Mouse (Mus musculus) C2C12 (cell line): ENCODE results near the gene Pop5. TPM values are rescaled to one million over a fixed set of nuclear protein-coding genes. Genes with fewer than 3 reads are reported as not detected.

ENCODE experiments used
- H3K27me3 ChIP-seq: one replicate; pipeline ENCODE4 v1.6.1; 2011; ENCODE audit not compliant: control insufficient read depth, insufficient read depth, insufficient read length
- H3K36me3 ChIP-seq: one replicate; pipeline ENCODE4 v1.6.1; 2011; ENCODE audit not compliant: control insufficient read depth, insufficient read depth
- H3K4me3 ChIP-seq: one replicate; pipeline ENCODE4 v1.5.1; 2011; ENCODE audit warnings: mild to moderate bottlenecking, control low read depth; ENCODE audit not compliant: poor library complexity, insufficient read depth, severe bottlenecking
- H3K79me2 ChIP-seq: one replicate; pipeline ENCODE4 v1.6.1; 2011; ENCODE audit not compliant: control insufficient read depth, insufficient read depth
- H3K79me3 ChIP-seq: one replicate; pipeline ENCODE4 v1.6.1; 2011; ENCODE audit warnings: low read depth, control low read depth
- H3ac ChIP-seq: one replicate; pipeline ENCODE3; 2011; ENCODE audit warnings: low read depth; ENCODE audit not compliant: control insufficient read depth, insufficient read length
- CEBPB ChIP-seq: IDR thresholded peaks from one replicate; pipeline ENCODE4 v1.6.1; 2011; ENCODE audit warnings: low read depth, mild to moderate bottlenecking, control low read depth, moderate library complexity
- CTCF ChIP-seq: IDR thresholded peaks from one replicate; pipeline ENCODE4 v1.5.1; 2011; ENCODE audit not compliant: control insufficient read depth, insufficient read depth, insufficient read length
- FOSL1 ChIP-seq: IDR thresholded peaks from one replicate; pipeline ENCODE4 v1.8.0; 2011; ENCODE audit warnings: mild to moderate bottlenecking, low read length; ENCODE audit not compliant: poor library complexity, insufficient read depth, severe bottlenecking
- MAX ChIP-seq: IDR thresholded peaks from one replicate; pipeline ENCODE4 v1.6.1; 2011; ENCODE audit warnings: mild to moderate bottlenecking, control low read depth
- MYOD1 ChIP-seq: IDR thresholded peaks from one replicate; pipeline ENCODE4 v1.6.1; 2011; ENCODE audit warnings: low read depth; ENCODE audit not compliant: control insufficient read depth, insufficient read length
- MYOG ChIP-seq: IDR thresholded peaks from one replicate; pipeline ENCODE4 v1.6.1; 2011; ENCODE audit not compliant: control insufficient read depth, insufficient read length; ENCODE audit errors: extremely low read depth
- USF1 ChIP-seq: IDR thresholded peaks from one replicate; pipeline ENCODE4 v1.6.1; 2011; ENCODE audit warnings: low read depth, mild to moderate bottlenecking, control low read depth, moderate library complexity
- polyA plus RNA-seq: library from polyadenylated mRNA; unstranded; fragments of >200 nt; fragmentation: generic; extraction: Trizol; gene quantifications from one replicate; pipeline ENCODE4 v1.2.1, GENCODE M21; 2012; ENCODE audit warnings: missing spikeins

Gene Pop5
- polyA plus RNA-seq, 1 experiment = 141 TPM

DNA sequence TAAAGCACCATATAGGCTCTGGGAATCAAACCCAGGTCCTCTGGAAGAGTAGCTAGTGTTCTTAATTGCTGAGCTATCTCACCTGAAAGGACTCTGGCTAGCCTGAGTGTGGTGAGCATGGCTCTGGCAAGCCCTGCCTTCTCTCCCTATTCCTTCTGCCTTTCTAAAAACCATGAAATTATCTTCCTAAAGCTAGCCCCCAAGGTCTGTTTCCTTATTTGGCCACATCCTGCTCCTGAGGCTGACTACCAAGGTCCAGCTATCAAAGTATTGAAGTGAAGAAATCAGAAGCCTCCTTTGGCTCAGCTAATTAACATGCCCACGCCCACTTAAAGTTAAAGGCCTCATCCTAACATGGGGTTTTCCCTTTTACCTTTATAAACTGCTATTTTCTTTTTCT lies 39.1 kb downstream of the Pop5 start:
- Histone ChIP-seq H3K27me3 (no peaks in the 10 kb centered on the region), H3K79me2 (peaks cover 32% of the 10 kb centered on the region), H3K79me3 (peaks cover 26% of the 10 kb centered on the region), H3K36me3 (peaks cover 4% of the 10 kb centered on the region), H3ac (no peak overlapping the region), H3K4me3 (no peak overlapping the region)
- no peak for TF ChIP-seq CEBPB

DNA sequence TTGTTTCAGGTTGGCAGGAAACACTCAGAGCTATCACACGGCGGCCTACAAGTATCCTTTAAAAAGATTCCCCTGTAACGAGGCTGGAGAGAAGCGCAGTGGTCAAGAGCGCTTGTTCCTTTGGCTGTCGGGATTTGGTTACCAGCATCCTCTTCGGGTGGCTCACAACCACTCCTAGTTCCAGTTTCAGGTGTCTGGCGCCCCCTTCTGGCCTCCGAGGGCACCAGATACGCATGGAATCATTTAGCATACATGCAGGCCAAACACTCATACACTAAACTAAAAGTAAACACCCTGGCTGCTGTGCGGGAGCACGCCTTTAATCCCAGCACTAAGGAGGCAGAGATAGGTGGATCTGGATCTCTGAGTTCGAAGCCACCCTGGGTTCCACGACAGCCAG lies 40.4 kb downstream of the Pop5 start:
- H3K36me3 ChIP-seq = no peaks in the 10 kb centered on the region
- TF ChIP-seq MYOG (no peak), MYOD1 (no peak), USF1 (no peak), CEBPB (no peak), FOSL1 (no peak), MAX (no peak)
- H3K79me3 ChIP-seq = peaks cover 20% of the 10 kb centered on the region
- H3K79me2 ChIP-seq = peaks cover 31% of the 10 kb centered on the region
- no peak overlapping the region for H3ac ChIP-seq
- H3K27me3 ChIP-seq = no peaks in the 10 kb centered on the region
- no peak overlapping the region for H3K4me3 ChIP-seq

DNA sequence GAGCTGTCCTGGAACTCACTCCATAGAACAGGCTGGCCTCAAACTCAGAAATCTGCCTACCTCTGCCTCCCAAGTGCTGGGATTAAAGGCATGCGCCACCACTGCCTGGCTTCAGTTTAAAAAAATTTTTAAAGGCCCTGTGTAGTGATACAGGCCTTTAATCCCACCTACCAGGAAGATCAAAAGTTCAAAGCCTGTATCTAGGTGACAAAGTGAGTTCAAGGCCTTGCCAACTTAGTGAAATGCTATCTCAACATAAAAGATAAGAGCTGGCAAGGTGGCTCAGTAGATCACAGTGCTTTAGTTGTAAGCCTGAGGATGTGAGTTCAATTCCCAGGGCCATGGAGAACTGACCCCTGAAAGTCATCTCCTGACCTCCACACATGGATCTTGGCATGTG lies 42.4 kb downstream of the Pop5 start:
- Histone ChIP-seq H3K4me3 (no peak overlapping the region), H3ac (no peak overlapping the region), H3K27me3 (no peaks in the 10 kb centered on the region), H3K36me3 (no peaks in the 10 kb centered on the region), H3K79me3 (peaks cover 9% of the 10 kb centered on the region), H3K79me2 (peaks cover 32% of the 10 kb centered on the region)
- TF ChIP-seq CTCF (no peak), MYOG (no peak)

DNA sequence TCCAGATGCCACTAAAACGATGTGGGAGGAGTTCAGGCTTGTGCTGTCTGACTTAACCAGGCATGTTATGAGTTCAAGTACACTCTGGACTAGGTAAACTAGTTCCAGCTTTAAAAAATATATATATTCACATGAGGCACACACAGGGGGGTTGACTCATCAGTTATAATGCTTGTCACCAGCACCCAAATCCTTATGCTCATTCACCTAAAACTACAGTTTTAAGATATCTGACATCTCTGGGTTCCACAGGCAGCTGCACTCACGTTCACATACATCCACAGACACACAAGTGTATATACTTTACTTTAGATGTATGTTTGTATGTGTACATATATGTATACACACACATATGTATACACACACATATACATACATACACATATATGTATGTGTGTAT lies 43.1 kb downstream of the Pop5 start:
- Histone ChIP-seq H3K27me3 (no peaks in the 10 kb centered on the region), H3K4me3 (no peak overlapping the region), H3K79me3 (peaks cover 9% of the 10 kb centered on the region), H3K79me2 (peaks cover 32% of the 10 kb centered on the region), H3ac (no peak overlapping the region), H3K36me3 (peaks cover 7% of the 10 kb centered on the region)
- no peak for TF ChIP-seq CEBPB
- no peak for TF ChIP-seq USF1
- no peak for TF ChIP-seq CTCF
- no peak for TF ChIP-seq MYOD1
- no peak for TF ChIP-seq MAX
- TF ChIP-seq MYOG = no peak
- TF ChIP-seq FOSL1 = no peak

DNA sequence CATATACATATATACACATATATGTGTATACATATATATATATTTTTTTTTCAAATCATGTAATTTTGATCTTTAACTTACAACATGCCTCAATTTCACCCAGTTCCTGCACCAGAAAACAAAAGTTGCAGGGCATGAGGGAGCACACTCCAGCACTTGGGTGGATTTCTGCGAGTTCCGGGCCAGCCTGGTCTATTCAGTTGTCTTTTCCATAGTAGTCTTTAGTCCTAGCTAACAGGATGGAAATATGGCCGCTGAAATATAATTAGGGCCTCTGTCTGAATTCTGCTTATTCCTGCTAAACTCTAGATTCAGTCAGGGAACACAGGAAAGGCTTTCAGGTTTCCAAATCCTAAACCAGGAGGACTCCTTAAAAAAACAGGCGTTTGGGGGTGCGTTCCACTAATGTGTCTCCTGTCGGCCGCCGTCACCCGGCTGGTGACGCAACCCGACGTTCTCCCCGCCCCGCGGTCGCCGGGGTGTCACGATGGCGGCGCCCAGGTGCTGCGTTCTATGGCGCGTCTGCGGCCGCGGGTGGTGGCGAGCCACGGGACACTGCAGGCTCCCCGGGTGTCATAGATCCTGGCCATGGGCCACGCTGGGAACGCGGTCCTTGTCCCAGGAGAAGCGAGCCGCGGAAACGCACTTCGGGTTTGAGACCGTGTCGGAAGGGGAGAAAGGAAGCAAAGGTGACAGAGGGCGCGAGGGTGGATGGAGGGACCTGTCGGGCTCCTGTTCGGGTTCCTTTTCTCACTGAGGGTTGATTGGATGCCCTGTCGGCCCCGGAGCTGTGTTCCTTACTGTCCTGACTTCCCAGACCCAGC lies 43.8 kb downstream of the Pop5 start, which contains the start of gene Coq5:
TSS of gene Coq5 (plus strand) at position 441 of the 824 bp plus-strand sequence.
- Histone ChIP-seq H3K36me3 (peaks cover 11% of the 10 kb centered on the region), H3K79me3 (peaks cover 9% of the 10 kb centered on the region), H3K4me3 (peak within 1 kb of the TSS; percentile 95), H3ac (peak within 1 kb of the TSS; percentile 73), H3K27me3 (no peaks in the 10 kb centered on the region), H3K79me2 (peaks cover 32% of the 10 kb centered on the region)
- TF ChIP-seq CEBPB = peak; percentile 88
- no peak for TF ChIP-seq MYOD1

DNA sequence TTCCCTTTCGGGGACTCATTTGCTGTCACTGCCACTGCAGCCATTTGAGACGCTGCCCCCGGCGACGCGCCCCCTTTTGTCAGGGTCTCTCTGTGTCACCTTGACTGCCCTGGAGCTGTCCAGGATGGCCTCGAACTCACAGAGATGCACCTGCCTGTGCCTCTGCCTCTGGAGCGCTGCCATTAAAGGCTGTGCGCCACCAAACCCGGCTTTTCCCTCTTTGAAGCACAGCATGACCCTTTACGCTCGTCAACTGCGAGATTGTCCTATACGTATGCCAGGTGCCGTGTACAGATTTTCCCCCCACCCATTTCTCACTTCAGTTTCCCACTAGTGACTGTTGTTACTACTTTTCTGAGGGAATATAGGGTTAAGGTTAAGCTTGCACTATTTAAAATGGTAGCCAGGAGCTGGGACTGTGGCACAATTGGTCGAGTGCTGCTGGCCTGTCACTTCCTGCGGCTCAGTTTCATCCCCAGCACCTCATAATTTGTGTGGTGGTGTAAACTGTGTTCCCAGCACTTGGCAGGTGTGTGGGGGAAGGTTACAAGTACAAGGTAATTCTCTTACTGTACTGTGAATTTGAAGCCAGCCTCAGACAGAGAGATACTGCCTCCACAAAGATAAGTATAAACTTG lies 44.5 kb downstream of the Pop5 start:
- peak overlapping the region; percentile 95 for H3K4me3 ChIP-seq
- peaks cover 19% of the 10 kb centered on the region for H3K36me3 ChIP-seq
- peaks cover 32% of the 10 kb centered on the region for H3K79me2 ChIP-seq
- TF ChIP-seq CEBPB = no peak
- no peak for TF ChIP-seq MYOD1
- no peak for TF ChIP-seq MYOG
- no peak for TF ChIP-seq MAX
- no peak for TF ChIP-seq CTCF
- TF ChIP-seq FOSL1 = no peak
- no peak for TF ChIP-seq USF1
- H3K27me3 ChIP-seq = no peaks in the 10 kb centered on the region
- peaks cover 9% of the 10 kb centered on the region for H3K79me3 ChIP-seq
- peak overlapping the region; percentile 73 for H3ac ChIP-seq
